ENCODE assay signal across 8 mouse cellular contexts in genomic region chr2:11333301-11334017, GRCm38 (mm10).
DNase-seq lines count a peak whose midpoint lies in the region; ATAC-seq lines count a peak whose summit lies in the region.

No protein-coding gene starts in this region.

- no peak overlapping the region for H3K9ac ChIP-seq in kidney, embryonic 16.5 days (replicated peaks; ENCODE audit: low read length)

- WGBS in kidney, embryonic 16.5 days: 55% methylated on average over 14 of the region's 14 CpGs

- no peaks in the 10 kb centered on the region for H3K27me3 ChIP-seq in kidney, embryonic 16.5 days (ENCODE audit: insufficient read depth, low read length)

- ATAC-seq in kidney, embryonic 16.5 days (ENCODE audit: low FRiP score, low TSS enrichment): no peak
- peak; percentile 72 for ATAC-seq in megakaryocyte progenitor cell, adult 5-6 weeks (replicated peaks; ENCODE audit: poor library complexity)

- 0 out of 2 replicates have a peak, but pooled peaks cover 3% of the 10 kb centered on the region for H3K4me1 ChIP-seq in kidney, embryonic 16.5 days (ENCODE audit: insufficient read depth, low read length)

- H3K9me3 ChIP-seq in kidney, embryonic 16.5 days (ENCODE audit: low read length): no peaks in the 10 kb centered on the region

- H3K4me3 ChIP-seq in kidney, embryonic 16.5 days (ENCODE audit: low read length): no peak overlapping the region

- no peak overlapping the region for H3K4me2 ChIP-seq in kidney, embryonic 16.5 days (replicated peaks; ENCODE audit: low read depth, low read length)

- no peaks in the 10 kb centered on the region for H3K36me3 ChIP-seq in kidney, embryonic 16.5 days (ENCODE audit: insufficient read depth, low read length)

- peak; percentile 27 for DNase-seq in adrenal gland, adult 2 months
- DNase-seq in adrenal gland, postnatal 25 days: no peak
- peak; percentile 18 for DNase-seq in kidney, adult 18-20 months
- peak; percentile 54 for DNase-seq in brain, adult 2 months (ENCODE audit: low read depth, low spot score)
- peak; percentile 20 to 39 for DNase-seq in kidney, postnatal 36 days
- DNase-seq in embryo, embryonic 9.5 days (ENCODE audit: extremely low spot score): no peak

- no peak overlapping the region for H3K27ac ChIP-seq in kidney, embryonic 16.5 days (ENCODE audit: low read length)

Comparison
In these comparisons a context has a peak if more than half of its experiments do, and no peak if none do; other contexts are left out.
1. DNase-seq: peak in adrenal gland, adult 2 months (single experiment), kidney, adult 18-20 months (single experiment), brain, adult 2 months (single experiment) and kidney, postnatal 36 days (2 of 2); none in adrenal gland, postnatal 25 days (single experiment) and embryo, embryonic 9.5 days (single experiment).